Mouse (Mus musculus) liver, adult (tissue): Measurements from ENCODE around the gene Ddi1.

ENCODE experiments used
- GATA4 ChIP-seq: IDR thresholded peaks from 2 replicates; pipeline ENCODE4 v1.6.1; 2014; ENCODE audit warnings: mild to moderate bottlenecking, low read length; ENCODE audit not compliant: insufficient replicate concordance

Ddi1 gene

DNA sequence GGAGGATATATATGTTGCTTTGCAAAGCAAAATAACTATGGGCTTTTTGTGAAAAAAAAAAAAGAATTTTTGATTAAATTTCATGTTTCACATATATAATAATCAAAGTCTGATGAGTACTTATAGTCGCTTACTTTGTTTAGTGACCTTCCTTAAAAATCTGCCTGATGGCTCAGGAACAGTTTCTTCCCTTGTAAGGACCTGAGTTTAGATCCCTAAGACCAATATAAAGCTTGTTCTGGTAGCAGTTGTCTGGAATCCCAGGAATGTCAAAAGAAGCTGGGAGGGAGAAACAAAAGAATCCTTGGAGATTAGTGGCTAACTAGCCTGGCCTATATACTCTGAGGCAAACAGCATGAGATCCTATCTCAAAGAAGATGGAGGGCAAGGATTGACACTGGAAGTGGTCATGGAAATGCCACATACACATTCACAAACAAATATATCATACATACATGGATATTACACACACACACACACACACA lies at the start of gene Ddi1:
Gene Ddi1, minus strand, starts transcription at position 51 of the 485 bp plus-strand sequence.
- TF ChIP-seq GATA4 = no peak

GRCm38 (mm10) chr9:6317114-6317513 lies 47.5 kb upstream of the Ddi1 start:
- no peak for TF ChIP-seq GATA4

DNA sequence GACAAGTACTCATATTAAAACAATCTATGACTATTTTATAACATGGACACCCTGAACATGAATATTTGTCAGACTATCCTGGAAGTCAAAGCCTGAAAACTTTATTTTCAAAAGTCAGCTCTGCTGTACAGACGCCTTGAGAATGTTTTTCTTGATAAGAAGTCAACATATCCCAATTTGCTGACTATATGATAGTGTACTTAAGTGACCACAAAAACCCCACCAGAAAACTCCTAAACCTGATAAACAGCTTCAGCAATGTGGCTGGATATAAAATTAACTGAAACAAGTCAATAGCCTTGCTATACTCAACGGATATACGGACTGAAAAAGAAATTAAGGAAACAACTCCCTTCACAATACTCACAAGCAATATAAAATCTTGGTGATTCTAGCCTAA lies 36.2 kb upstream of the Ddi1 start:
- TF ChIP-seq GATA4 = no peak

GRCm38 (mm10) chr9:6304590-6304989 lies 34.9 kb upstream of the Ddi1 start:
- no peak for TF ChIP-seq GATA4

DNA sequence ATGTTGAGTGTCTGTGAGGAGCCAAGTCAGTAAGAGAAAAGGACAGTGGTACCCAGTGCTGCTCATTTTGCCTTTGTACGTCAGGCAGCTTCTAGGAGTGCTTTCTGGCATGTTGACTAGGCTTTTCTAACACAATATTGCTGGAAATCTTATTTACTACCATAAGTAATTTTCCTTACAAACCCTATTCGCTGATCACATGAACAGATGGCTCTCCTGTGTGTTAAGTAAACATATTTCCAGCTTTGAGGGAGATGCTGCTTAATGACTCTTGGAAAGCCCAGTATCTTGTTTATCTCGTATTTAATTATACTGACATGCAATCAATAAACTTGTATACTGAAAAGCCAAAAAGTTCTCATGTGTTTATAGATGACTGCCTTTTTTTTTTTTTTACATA lies 32.4 kb upstream of the Ddi1 start:
- no peak for TF ChIP-seq GATA4

GRCm38 (mm10) chr9:6298547-6298946 lies 28.9 kb upstream of the Ddi1 start:
- TF ChIP-seq GATA4 = no peak

DNA sequence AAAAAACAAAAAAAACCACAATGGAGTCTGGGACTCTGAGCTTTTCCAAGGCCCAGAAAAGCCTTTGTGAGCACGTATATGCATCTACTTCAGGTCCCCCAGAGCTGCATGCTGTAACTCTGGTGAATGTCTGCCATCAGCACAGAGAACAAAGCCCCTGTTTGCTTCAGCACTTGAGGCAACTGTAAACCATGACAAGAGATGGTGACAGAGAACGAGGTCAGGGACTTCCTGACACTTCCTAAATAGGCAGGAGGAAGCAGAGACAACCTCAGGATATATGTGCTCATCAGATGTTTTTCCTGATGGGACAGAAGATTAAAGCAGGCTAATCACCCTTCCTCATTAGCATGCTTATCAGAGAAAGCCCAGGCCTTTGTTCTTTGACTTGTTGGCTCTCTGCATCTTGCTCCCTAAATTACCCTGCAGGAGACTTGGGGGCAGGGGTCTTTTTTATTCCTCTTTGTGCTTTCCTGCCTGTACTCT lies 19.6 kb upstream of the Ddi1 start:
- no peak for TF ChIP-seq GATA4

DNA sequence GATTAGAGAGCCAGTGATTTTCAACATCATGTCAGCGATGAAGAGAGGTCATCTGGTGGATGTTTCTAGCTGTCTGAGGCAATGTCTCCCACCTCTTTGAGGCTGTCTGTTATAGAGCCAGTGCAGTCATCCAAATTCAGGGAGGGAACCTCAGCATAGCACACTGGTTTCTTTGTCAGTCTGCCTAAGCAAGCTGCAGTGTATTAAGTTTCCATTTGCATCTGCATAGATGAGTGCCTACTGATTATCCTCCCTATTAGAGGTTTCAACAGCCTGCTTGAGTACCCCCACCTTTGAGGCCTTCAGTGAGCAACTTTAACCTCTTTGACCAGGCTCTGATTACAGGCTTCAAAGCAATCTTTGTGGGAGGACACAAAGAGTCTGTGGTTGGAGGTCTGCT lies 17.1 kb upstream of the Ddi1 start:
- TF ChIP-seq GATA4 = no peak

DNA sequence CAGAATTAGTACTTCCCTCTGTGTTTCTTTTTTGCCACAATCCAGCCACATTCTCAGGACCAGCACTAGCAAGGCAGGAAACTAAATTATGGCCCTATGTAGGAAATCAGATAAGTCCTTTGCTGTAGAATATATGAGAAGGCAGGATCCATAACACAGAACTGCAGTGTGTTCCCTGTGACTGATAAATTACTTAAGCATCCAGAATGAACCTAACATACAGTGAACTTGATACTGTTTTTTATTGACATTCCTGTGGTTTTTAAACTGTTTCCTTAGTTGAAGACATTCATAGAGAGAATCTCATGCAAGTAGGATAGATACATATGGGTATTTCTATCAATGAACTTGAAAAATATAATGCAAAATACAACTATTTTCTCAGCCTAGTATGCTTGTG lies 7.9 kb upstream of the Ddi1 start:
- no peak for TF ChIP-seq GATA4

DNA sequence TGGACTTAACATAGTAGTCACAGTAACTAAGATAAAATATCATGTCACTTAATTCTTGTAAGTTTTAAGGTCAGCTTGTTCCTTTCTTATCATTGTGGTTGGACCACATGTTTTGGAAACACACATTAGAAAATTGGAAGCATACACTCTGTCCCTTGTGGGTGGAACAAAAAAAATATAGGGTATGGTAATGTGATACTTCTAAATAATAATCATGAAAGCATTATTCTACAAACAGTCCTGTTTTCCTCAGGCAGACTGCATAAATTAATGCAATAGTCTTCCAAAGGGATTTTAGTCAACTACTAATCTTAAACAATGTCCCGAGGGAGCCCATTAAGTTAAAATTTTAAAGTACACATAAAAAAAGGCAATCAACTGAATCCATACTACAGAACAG lies 6.7 kb upstream of the Ddi1 start:
- TF ChIP-seq GATA4 = no peak

DNA sequence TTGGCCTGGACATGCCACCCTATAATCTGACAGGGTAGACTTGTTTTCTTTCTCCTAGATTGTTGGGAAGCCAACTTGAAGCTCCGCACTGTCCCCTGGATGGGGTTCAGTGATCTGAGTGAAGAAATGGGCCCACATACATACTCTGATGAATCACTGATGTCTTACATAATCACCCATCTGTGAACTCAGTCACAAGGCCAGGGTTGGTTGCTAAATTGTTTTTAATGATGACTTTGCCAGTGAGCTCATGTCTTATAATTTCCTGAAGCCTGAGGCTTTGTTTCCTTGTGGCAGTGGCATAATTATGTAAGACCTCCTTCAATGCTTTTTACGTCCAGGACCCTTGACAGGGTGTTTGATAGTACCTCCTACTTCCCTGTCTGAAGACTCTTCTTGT lies 4.8 kb downstream of the Ddi1 start:
- no peak for TF ChIP-seq GATA4

- no peak for TF ChIP-seq GATA4
Observed at GRCm38 (mm10) chr9:6257072-6257471, 12.6 kb downstream of the Ddi1 start.

DNA sequence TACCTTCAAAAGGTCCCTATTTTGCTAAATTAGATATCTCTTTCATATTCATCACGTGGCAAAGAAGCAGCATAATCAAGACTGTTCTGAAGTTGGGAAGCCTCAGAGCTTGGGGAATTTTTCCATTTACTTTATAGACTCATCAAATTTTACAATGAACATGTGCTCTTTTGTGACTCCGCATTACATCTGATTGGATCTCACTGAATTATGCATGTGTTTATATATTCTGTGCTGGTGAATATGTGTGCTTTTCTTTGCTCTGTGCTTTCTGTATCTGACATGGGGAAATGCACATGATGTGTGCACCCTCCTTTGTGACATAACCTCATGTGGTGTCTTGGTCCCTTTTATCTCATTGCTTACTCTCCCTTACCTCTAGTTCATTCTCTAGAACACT lies 17.7 kb downstream of the Ddi1 start:
- TF ChIP-seq GATA4 = no peak

DNA sequence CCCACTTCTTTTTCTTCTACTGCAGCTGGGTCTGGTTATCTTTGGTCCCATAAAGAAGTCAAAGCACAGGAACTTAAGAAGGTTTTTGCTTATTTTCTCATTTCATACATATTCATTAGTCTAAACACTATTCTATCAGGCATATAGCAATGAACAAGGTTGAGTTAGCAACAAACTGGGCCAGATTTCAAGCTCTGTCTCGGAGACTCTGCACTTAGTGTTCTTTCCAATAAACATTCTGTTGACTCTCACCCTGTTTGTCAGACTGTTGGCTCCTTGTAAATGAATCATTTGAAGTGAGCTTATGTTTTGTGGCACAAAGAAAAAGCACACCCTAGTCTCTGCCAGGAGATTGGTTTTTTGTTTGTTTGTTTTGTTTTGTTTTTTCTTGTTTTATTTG lies 19.3 kb downstream of the Ddi1 start:
- no peak for TF ChIP-seq GATA4

GRCm38 (mm10) chr9:6217505-6217904 lies 52.1 kb downstream of the Ddi1 start:
- TF ChIP-seq GATA4 = no peak

DNA sequence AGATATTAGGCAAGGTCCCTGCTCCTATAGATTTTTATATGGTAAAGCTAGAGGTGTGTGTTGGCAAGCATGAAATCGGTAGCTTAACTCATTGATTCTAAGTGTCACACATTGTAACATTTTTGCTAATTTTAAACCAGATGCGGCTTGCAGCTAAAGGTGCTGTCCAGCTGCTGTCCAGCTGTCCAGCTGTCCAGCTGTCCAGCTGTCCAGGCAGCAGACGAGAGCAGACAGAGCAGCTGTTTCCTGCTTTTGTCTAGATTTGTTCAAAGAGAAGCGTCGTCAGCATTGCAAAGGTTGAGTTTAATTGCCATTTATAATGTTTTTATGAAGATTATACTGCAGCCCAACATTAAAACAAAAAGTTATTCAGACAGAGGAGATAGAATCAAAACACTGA lies 56.8 kb downstream of the Ddi1 start:
- no peak for TF ChIP-seq GATA4
